Mouse (Mus musculus): ENCODE data around the gene Dennd1b. TPM values are rescaled to one million over a fixed set of nuclear protein-coding genes. Genes with fewer than 3 reads are reported as not detected.

Dennd1b gene
- polyA plus RNA-seq, 1 experiment: not detected

GRCm38 (mm10) chr1:139079523-139079922, 116.3 kb downstream of the Dennd1b start:
- H3K4me3 ChIP-seq (ENCODE audit: insufficient read depth, low read depth, low read length): no peak overlapping the region
- no peak for TF ChIP-seq CTCF (IDR thresholded peaks at IDR 0.05; ENCODE audit: insufficient read depth, low read depth, low read length)
- TF ChIP-seq POLR2A (IDR thresholded peaks at IDR 0.05; ENCODE audit: insufficient read depth, low read depth, low read length): no peak
- WGBS: 49% methylated on average over 6 of the region's 6 CpGs
- no peak overlapping the region for H3K27ac ChIP-seq (ENCODE audit: insufficient read depth, low read depth, low read length)
- H3K4me1 ChIP-seq (ENCODE audit: control insufficient read depth, insufficient read depth, low read length): peaks cover 3% of the 10 kb centered on the region

GRCm38 (mm10) chr1:139080517-139081386, 117.5 kb downstream of the Dennd1b start:
- Histone ChIP-seq H3K4me1 (ENCODE audit: control insufficient read depth, insufficient read depth, low read length) (peaks cover 3% of the 10 kb centered on the region), H3K4me3 (ENCODE audit: insufficient read depth, low read depth, low read length) (no peak overlapping the region), H3K27ac (ENCODE audit: insufficient read depth, low read depth, low read length) (no peak overlapping the region)
- no peak for TF ChIP-seq POLR2A (IDR thresholded peaks at IDR 0.05; ENCODE audit: insufficient read depth, low read depth, low read length)
- no peak for TF ChIP-seq CTCF (IDR thresholded peaks at IDR 0.05; ENCODE audit: insufficient read depth, low read depth, low read length)
- 71% methylated on average over 16 of the region's 16 CpGs for WGBS

- Histone ChIP-seq H3K4me3 (ENCODE audit: insufficient read depth, low read depth, low read length) (no peak overlapping the region), H3K4me1 (ENCODE audit: control insufficient read depth, insufficient read depth, low read length) (peaks cover 3% of the 10 kb centered on the region), H3K27ac (ENCODE audit: insufficient read depth, low read depth, low read length) (no peak overlapping the region)
- 75% methylated on average over 2 of the region's 2 CpGs for WGBS
- TF ChIP-seq POLR2A (IDR thresholded peaks at IDR 0.05; ENCODE audit: insufficient read depth, low read depth, low read length) (no peak), CTCF (IDR thresholded peaks at IDR 0.05; ENCODE audit: insufficient read depth, low read depth, low read length) (no peak)
Observed at GRCm38 (mm10) chr1:139083382-139083781, 120.1 kb downstream of the Dennd1b start.

GRCm38 (mm10) chr1:139087564-139087963, 124.3 kb downstream of the Dennd1b start:
- 95% methylated on average over 3 of the region's 3 CpGs for WGBS
- no peak for TF ChIP-seq CTCF (IDR thresholded peaks at IDR 0.05; ENCODE audit: insufficient read depth, low read depth, low read length)
- TF ChIP-seq POLR2A (IDR thresholded peaks at IDR 0.05; ENCODE audit: insufficient read depth, low read depth, low read length): no peak
- H3K4me1 ChIP-seq (ENCODE audit: control insufficient read depth, insufficient read depth, low read length): no peaks in the 10 kb centered on the region
- no peak overlapping the region for H3K27ac ChIP-seq (ENCODE audit: insufficient read depth, low read depth, low read length)
- H3K4me3 ChIP-seq (ENCODE audit: insufficient read depth, low read depth, low read length): no peak overlapping the region

GRCm38 (mm10) chr1:139090744-139091143, 127.5 kb downstream of the Dennd1b start:
- WGBS: 81% methylated on average over 3 of the region's 3 CpGs
- TF ChIP-seq CTCF (IDR thresholded peaks at IDR 0.05; ENCODE audit: insufficient read depth, low read depth, low read length) (no peak), POLR2A (IDR thresholded peaks at IDR 0.05; ENCODE audit: insufficient read depth, low read depth, low read length) (no peak)
- Histone ChIP-seq H3K4me3 (ENCODE audit: insufficient read depth, low read depth, low read length) (no peak overlapping the region), H3K4me1 (ENCODE audit: control insufficient read depth, insufficient read depth, low read length) (no peaks in the 10 kb centered on the region), H3K27ac (ENCODE audit: insufficient read depth, low read depth, low read length) (no peak overlapping the region)

- no peak for TF ChIP-seq CTCF (IDR thresholded peaks at IDR 0.05; ENCODE audit: insufficient read depth, low read depth, low read length)
- TF ChIP-seq POLR2A (IDR thresholded peaks at IDR 0.05; ENCODE audit: insufficient read depth, low read depth, low read length): no peak
- 94% methylated on average over 6 of the region's 6 CpGs for WGBS
- no peak overlapping the region for H3K4me3 ChIP-seq (ENCODE audit: insufficient read depth, low read depth, low read length)
- H3K4me1 ChIP-seq (ENCODE audit: control insufficient read depth, insufficient read depth, low read length): no peaks in the 10 kb centered on the region
- no peak overlapping the region for H3K27ac ChIP-seq (ENCODE audit: insufficient read depth, low read depth, low read length)
Observed at GRCm38 (mm10) chr1:139091701-139092100, 128.5 kb downstream of the Dennd1b start.

GRCm38 (mm10) chr1:139092144-139092543, 128.9 kb downstream of the Dennd1b start:
- WGBS: 90% methylated on average over 10 of the region's 10 CpGs
- Histone ChIP-seq H3K4me1 (ENCODE audit: control insufficient read depth, insufficient read depth, low read length) (no peaks in the 10 kb centered on the region), H3K4me3 (ENCODE audit: insufficient read depth, low read depth, low read length) (no peak overlapping the region), H3K27ac (ENCODE audit: insufficient read depth, low read depth, low read length) (no peak overlapping the region)
- TF ChIP-seq CTCF (IDR thresholded peaks at IDR 0.05; ENCODE audit: insufficient read depth, low read depth, low read length): no peak
- no peak for TF ChIP-seq POLR2A (IDR thresholded peaks at IDR 0.05; ENCODE audit: insufficient read depth, low read depth, low read length)

GRCm38 (mm10) chr1:139092722-139093121, 129.5 kb downstream of the Dennd1b start:
- Histone ChIP-seq H3K27ac (ENCODE audit: insufficient read depth, low read depth, low read length) (no peak overlapping the region), H3K4me3 (ENCODE audit: insufficient read depth, low read depth, low read length) (no peak overlapping the region), H3K4me1 (ENCODE audit: control insufficient read depth, insufficient read depth, low read length) (no peaks in the 10 kb centered on the region)
- WGBS: 92% methylated on average over 4 of the region's 4 CpGs
- no peak for TF ChIP-seq POLR2A (IDR thresholded peaks at IDR 0.05; ENCODE audit: insufficient read depth, low read depth, low read length)
- TF ChIP-seq CTCF (IDR thresholded peaks at IDR 0.05; ENCODE audit: insufficient read depth, low read depth, low read length): no peak

- no peak overlapping the region for H3K27ac ChIP-seq (ENCODE audit: insufficient read depth, low read depth, low read length)
- no peak for TF ChIP-seq POLR2A (IDR thresholded peaks at IDR 0.05; ENCODE audit: insufficient read depth, low read depth, low read length)
- TF ChIP-seq CTCF (IDR thresholded peaks at IDR 0.05; ENCODE audit: insufficient read depth, low read depth, low read length): no peak
- H3K4me3 ChIP-seq (ENCODE audit: insufficient read depth, low read depth, low read length): no peak overlapping the region
- WGBS: 94% methylated on average over 6 of the region's 6 CpGs
- H3K4me1 ChIP-seq (ENCODE audit: control insufficient read depth, insufficient read depth, low read length): no peaks in the 10 kb centered on the region
Observed at GRCm38 (mm10) chr1:139096369-139096768, 133.1 kb downstream of the Dennd1b start.
